Mouse (Mus musculus) liver, embryonic 13.5 days (tissue): Measurements from ENCODE around the gene Chit1. TPM values are rescaled to one million over a fixed set of nuclear protein-coding genes. Genes with fewer than 3 reads are reported as not detected.
A peak's percentile ranks its signal among the peaks of the same experiment; 100 is the strongest.

Experiments used
- ATAC-seq: fragments of 200-750 bp; cut with Nextera tagmentation; 2 replicates; pipeline ENCODE4 v1.8.0; 2017; ENCODE audit warnings: low read depth, mild to moderate bottlenecking, moderate number of reproducible peaks, moderate library complexity
- DNase-seq: peaks from one replicate; pipeline ENCODE4 v3.0.0; 2022
- H3K27ac ChIP-seq: fragments of 300-500 bp; sonication (generic); 2 replicates; pipeline ENCODE4 v1.5.1; 2015; ENCODE audit warnings: moderate library complexity, mild to moderate bottlenecking, inconsistent platforms
- H3K27me3 ChIP-seq: fragments of 300-500 bp; sonication (generic); 2 replicates; pipeline ENCODE4 v1.6.1; 2015; ENCODE audit warnings: mild to moderate bottlenecking, inconsistent platforms
- H3K36me3 ChIP-seq: fragments of 300-500 bp; sonication (generic); 2 replicates; pipeline ENCODE4 v1.6.1; 2015; ENCODE audit warnings: mild to moderate bottlenecking, inconsistent platforms
- H3K4me1 ChIP-seq: fragments of 300-500 bp; sonication (generic); replicated peaks from 2 replicates; pipeline ENCODE4 v1.6.1; 2015; ENCODE audit warnings: inconsistent platforms
- H3K4me2 ChIP-seq: fragments of 300-500 bp; sonication (generic); 2 replicates; pipeline ENCODE4 v1.6.1; 2015; ENCODE audit warnings: inconsistent platforms, mild to moderate bottlenecking, moderate library complexity
- H3K4me3 ChIP-seq: fragments of 300-500 bp; sonication (generic); replicated peaks from 2 replicates; pipeline ENCODE4 v1.5.1; 2015; ENCODE audit warnings: mild to moderate bottlenecking, inconsistent platforms
- H3K9ac ChIP-seq: fragments of 300-500 bp; sonication (generic); 2 replicates; pipeline ENCODE4 v1.6.1; 2015; ENCODE audit warnings: mild to moderate bottlenecking, inconsistent platforms
- H3K9me3 ChIP-seq: fragments of 300-500 bp; sonication (generic); replicated peaks from 2 replicates; pipeline ENCODE4 v1.6.1; 2016; ENCODE audit warnings: inconsistent platforms
- WGBS: fragments of 180-500 bp; shearing (Covaris S2); methylation state at CpG from one replicate; pipeline ENCODE4 v1.1.7; 2015; ENCODE audit not compliant: insufficient replicate concordance; 5-methylcytosine and 5-hydroxymethylcytosine counted together
- polyA plus RNA-seq: library from polyadenylated mRNA; unstranded; fragments of >200 nt; fragmentation: Nextera tagmentation; extraction: Ambion mirVana; gene quantifications from 2 replicates; pipeline ENCODE4 v1.2.1, GENCODE M21; 2015

The Chit1 gene
- polyA plus RNA-seq, 1 experiment from 2014 or later, result 0.12 TPM

DNA sequence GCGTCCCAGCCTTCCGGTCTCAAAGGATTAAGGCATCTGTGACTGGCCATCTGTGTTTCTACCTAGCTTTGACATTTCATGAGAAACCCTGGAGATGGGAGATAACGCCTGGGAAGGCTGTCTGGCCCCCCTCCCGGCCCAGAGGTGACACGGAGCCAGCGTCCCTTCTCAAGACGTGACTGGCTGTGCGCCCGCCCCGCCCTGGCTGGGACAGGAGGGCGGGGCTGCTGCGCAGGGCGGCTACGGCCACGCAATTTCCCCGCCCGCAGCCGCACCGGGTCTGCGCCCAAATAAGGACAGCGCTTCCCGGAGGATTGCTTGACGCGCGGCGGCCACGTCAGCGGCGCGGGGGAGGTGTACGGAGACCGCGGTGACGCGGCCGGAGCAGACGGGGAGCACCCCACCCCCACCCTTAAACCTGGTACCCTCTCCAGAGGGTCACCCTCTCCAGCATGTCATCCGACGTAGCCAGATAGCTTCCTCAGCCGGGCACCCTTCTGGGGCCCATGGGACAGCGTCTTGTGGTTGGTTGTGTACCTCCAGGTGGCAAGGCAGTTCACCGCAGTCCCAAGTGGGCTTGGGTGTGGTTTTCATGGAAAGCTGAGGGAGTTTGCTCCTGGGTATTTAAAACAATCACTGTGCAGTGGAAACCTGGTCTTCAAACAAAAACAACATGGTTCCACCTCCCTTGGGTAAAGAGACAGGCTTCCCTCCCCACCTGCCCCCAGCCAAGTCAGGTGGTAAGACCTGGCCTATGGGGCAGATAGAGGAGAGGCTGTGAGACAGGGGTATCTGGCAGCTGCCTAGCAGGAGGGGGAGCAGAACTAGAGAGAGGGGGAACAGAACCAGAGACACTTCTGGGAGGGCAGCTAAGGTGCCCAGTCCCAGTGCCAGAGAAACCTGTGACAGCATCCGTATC, 17.9 kb upstream of the Chit1 start:
- Histone ChIP-seq H3K4me1 (peaks cover 90% of the 10 kb centered on the region), H3K27ac (peak overlapping the region; percentile 97), H3K27me3 (peaks cover 3% of the 10 kb centered on the region; the same call in 1 of the 2 replicates), H3K4me3 (peak overlapping the region; percentile 67), H3K4me2 (peak overlapping the region; percentile 93), H3K9me3 (no peaks in the 10 kb centered on the region), H3K36me3 (no peaks in the 10 kb centered on the region), H3K9ac (peak overlapping the region; percentile 85)
- 1% methylated on average over 43 of the region's 43 CpGs for WGBS
- DNase-seq, result peak; percentile 94
- peak; percentile 96 for ATAC-seq

DNA sequence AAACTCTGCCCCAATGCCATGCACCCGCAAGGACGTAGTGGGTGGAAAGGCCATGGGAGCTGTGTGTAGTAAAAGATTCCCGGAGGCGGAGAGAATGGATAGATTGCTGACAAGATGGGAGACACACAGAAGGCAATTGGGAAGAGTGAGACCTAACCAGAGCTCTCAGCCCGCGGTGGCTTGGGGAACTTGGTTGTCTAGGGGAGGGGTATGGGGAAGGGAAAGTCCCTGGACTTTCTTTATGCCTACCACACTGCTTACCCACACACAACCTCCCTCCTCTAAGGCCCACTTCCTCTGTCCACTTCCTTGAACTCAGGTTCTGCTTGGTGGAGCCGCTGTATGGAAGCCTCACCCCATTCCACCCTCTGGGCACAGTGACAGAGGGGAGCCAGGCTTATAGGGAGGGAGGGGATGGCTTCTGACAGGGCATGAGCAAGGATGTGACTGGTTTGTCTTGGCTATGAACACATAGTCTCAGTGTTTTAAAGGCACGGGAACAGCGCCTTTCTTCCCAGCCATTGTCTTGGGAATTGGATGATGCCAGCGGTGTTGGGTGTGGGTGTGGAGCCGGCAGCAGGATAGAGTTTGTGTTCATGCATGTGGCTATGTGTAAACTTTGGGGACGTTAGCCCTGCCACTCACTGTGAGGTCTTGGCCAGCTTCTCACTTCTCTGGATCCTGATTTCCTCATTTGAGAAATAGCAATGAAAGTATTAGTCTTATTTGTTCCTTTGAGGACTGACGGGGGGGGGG, 17.1 kb upstream of the Chit1 start:
- Histone ChIP-seq H3K4me2 (peak overlapping the region; percentile 93), H3K27ac (peak overlapping the region; percentile 97), H3K36me3 (no peaks in the 10 kb centered on the region), H3K9ac (peak overlapping the region; percentile 85), H3K27me3 (peaks cover 3% of the 10 kb centered on the region; the same call in 1 of the 2 replicates), H3K4me3 (peak overlapping the region; percentile 67), H3K4me1 (peaks cover 90% of the 10 kb centered on the region), H3K9me3 (no peaks in the 10 kb centered on the region)
- ATAC-seq, result no peak
- WGBS, result 45% methylated on average over 13 of the region's 13 CpGs
- no peak for DNase-seq

DNA sequence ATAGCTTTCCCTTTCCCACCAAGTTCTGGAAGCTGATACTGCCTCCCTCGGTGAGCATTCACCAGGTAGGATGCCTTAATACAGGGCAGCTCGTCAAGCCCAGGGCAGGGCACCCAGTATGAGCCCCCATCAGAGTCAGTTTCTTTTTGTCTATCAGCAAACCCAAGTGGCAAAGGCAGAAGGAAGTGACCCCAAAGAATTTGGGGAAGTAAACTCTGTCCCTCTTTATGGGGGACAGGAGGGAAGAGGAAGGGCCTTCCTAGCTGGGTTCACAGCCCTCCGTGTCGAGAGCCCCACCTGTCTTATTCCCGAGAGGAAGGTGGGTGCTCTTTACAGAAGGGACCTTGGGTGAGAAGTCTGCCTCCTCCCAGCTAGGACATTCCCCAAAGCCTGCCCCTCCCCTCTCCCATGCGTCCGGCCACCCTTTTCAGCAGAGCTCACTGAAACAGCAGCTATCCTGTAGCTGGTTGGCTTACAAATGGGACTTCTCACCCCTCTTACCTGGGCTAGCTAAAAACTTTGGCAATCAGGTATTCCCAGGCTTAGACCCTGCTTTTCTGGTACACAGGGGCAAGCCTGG, 15.9 kb upstream of the Chit1 start:
- Histone ChIP-seq H3K4me2 (0 out of 2 replicates have a peak overlapping the region, but pooled peaks have one; percentile 1), H3K4me1 (peaks cover 93% of the 10 kb centered on the region), H3K9ac (peak overlapping the region; percentile 79), H3K27ac (peak overlapping the region; percentile 97), H3K36me3 (no peaks in the 10 kb centered on the region), H3K4me3 (no peak overlapping the region), H3K9me3 (no peaks in the 10 kb centered on the region), H3K27me3 (peaks cover 3% of the 10 kb centered on the region; the same call in 1 of the 2 replicates)
- no peak for ATAC-seq
- WGBS, result 37% methylated on average over 7 of the region's 7 CpGs
- no peak for DNase-seq

DNA sequence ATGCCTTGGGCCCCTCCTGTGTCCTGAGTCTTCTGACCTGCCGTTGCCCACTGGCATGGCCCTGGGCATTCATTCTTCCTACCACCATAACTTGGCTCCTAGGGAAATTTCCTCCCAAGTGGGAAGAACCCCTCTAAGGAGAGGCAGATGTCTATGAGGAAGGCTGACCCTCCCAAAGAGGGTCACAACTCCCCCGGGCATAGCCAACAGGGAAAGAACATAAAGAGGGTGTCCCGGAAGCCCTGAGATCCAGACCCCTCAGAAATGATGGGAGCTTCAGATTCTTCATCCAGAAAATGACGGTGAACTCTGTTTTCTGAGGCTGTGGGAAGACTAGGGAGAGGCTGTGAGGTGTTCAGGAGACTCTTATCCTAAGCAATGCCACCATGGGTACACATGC, 15.3 kb upstream of the Chit1 start:
- Histone ChIP-seq H3K4me1 (peaks cover 94% of the 10 kb centered on the region), H3K9ac (peak overlapping the region; percentile 79), H3K9me3 (no peaks in the 10 kb centered on the region), H3K4me2 (no peak overlapping the region), H3K27ac (peak overlapping the region; percentile 98), H3K4me3 (no peak overlapping the region), H3K27me3 (peaks cover 3% of the 10 kb centered on the region; the same call in 1 of the 2 replicates), H3K36me3 (no peaks in the 10 kb centered on the region)
- WGBS, result 77% methylated on average over 4 of the region's 4 CpGs
- DNase-seq (no peak), ATAC-seq (no peak)

DNA sequence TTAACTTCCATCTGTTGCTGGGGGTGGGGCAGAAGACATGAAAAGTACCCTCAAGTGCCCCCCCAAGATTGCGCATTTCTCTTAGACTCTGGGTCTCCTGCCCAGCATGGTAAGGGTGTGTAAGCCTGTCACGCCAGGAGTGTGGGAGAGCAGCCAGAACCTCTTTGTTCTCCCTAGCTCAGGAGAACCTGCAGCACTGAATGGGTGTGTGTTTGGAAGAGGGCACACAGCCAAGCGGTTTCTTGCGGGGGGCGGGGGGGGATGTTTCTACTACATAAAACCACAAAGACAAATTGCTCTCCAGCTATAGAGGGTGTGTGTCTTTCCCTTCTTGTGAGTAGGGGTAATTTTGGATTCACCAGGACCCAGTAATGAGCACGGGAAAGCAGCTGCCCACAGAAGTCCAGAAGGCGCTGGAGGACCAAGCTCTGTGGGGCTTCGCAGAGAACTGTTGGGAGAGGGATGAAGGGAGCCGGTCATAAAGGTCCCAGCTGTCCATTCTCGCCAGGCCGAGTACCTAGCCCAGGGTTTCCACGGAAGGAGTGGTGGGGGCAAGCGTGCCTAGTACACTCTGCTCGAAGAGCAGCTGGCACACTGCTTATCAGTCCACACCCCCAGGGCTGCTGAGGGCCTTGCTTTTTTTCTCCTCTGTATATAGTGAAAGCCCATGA, 14.6 kb upstream of the Chit1 start:
- Histone ChIP-seq H3K4me3 (no peak overlapping the region), H3K9ac (peak overlapping the region; percentile 79), H3K4me1 (peaks cover 93% of the 10 kb centered on the region), H3K27me3 (peaks cover 3% of the 10 kb centered on the region; the same call in 1 of the 2 replicates), H3K9me3 (no peaks in the 10 kb centered on the region), H3K27ac (peak overlapping the region; percentile 98), H3K36me3 (no peaks in the 10 kb centered on the region), H3K4me2 (peak overlapping the region; percentile 31)
- ATAC-seq (no peak), DNase-seq (no peak)
- WGBS, result 58% methylated on average over 14 of the region's 14 CpGs

DNA sequence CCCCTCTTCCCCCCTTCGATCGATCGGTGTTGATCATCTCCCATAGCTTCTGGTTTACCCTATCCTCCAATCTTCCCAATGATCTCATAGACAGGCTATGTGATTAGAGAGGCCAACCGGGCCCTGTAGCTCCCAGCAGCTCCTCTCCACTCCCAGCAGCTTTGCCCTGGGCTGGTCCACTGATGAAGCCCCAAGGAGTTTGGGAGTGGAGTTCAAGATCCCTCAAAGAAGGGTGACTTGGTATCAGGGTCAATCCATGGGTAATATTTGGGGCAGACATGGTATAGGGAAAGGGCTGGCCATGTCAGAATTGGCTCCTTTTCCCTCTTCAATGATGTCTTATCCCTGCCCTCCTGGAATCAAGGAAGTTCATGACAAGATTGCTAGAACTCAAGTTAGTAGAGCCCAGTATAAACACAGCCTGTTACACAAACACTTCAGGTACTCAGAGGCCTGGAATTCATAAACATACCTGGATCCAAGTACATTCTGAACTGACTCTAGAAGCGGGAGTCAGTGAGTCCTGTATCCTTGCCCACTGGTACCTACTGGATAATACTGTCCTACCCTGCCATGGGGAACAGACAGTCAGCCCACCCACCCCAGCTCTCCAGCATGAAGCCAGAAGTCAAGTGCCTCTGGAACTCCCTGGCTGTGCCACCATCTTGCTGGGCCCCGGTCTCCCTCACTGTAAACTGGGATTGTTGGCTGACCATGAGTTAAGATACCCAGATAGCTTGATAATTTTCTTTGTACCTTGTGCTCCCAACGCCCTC, 13.8 kb upstream of the Chit1 start:
- H3K9me3 ChIP-seq, result no peaks in the 10 kb centered on the region
- H3K4me1 ChIP-seq, result peaks cover 89% of the 10 kb centered on the region
- H3K27ac ChIP-seq, result peak overlapping the region; percentile 98
- H3K27me3 ChIP-seq, result peaks cover 3% of the 10 kb centered on the region; the same call in 1 of the 2 replicates
- H3K9ac ChIP-seq, result peak overlapping the region; percentile 79
- no peak overlapping the region for H3K4me3 ChIP-seq
- no peaks in the 10 kb centered on the region for H3K36me3 ChIP-seq
- no peak for DNase-seq
- 82% methylated on average over 7 of the region's 7 CpGs for WGBS
- H3K4me2 ChIP-seq, result peak overlapping the region; percentile 76
- no peak for ATAC-seq

DNA sequence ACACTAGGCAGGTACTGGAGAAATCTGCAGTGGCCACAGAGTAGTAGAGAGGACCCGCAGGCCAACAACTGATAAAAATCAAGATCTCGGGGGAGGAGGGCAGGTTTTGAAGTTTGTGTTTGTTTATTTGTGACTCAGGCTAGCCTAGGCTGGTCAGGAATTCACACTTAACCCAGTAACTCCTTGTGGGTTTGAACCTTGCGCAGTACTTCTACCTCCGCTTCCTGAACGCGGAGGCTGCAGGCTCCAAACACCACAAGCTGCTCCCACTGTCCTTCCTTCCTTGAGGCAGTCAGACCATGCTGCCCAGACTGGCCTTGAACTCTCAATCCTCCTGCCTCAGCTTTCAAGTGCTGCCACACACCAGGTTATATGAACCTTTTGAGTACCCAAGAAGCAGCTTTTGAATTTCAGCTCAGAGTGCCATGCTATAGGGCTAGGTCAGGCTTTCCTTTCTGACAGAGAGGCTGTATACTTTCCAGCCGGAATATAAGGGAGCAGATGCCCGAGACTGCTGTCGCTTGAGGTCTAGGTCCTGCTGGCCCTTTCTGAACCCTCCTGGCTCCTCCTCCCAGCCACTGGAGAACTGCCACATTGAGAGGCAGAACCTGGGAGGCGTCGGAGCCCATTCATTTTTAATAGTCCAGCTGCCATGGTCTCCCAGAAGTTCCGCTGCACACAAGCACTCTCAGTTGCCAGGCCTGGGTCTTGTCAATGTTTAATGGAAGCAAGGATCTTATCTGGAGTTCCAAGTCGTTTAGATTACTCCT, 12.9 kb upstream of the Chit1 start:
- H3K4me1 ChIP-seq, result peaks cover 83% of the 10 kb centered on the region
- no peaks in the 10 kb centered on the region for H3K9me3 ChIP-seq
- H3K9ac ChIP-seq, result peak overlapping the region; percentile 79
- H3K27ac ChIP-seq, result peak overlapping the region; percentile 98
- peak overlapping the region; percentile 66 for H3K4me3 ChIP-seq
- ATAC-seq (no peak), DNase-seq (no peak)
- H3K36me3 ChIP-seq, result no peaks in the 10 kb centered on the region
- H3K27me3 ChIP-seq, result peaks cover 3% of the 10 kb centered on the region; the same call in 1 of the 2 replicates
- H3K4me2 ChIP-seq, result peak overlapping the region; percentile 76
- 54% methylated on average over 13 of the region's 13 CpGs for WGBS

DNA sequence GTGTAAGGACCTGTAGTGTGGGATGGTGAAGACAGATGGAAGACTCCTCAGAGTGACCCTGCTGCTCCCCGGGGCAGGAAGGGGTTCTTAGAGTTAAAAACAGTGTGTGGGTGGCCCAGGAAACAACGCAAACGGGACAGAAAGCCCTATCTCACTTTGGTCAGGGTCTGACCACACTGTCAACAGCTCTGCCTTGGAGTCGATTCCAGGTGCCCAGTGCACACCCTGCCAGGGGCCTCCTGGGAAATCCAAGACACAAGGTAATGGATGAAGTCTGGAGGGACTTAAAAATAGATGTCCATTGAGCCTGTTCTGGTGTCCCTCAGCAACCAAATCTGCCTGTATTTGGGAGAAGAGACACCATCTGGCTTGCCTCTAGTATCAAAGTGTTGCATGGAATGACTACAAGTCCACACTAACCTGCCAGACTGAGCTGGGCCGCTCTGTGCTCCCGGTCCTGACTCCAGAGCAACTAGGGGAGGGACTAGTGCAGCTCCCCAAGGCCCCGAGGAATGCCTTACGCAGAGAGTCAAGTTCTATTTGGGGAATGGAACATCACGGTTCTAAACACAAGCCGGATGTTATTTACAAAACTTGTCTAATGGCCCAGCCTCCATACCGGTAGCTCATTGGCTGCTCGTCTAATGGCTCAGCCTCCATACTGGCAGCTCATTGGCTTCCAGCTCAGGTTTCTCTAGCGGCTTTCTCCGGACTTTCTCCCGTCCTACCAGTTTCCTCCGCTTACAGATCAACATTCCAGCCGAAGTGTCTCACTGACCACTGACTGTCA, 12.1 kb upstream of the Chit1 start:
- H3K4me1 ChIP-seq, result peaks cover 75% of the 10 kb centered on the region

More for the DNA sequence above, 12.1 kb upstream of the Chit1 start:
- Histone ChIP-seq H3K36me3 (no peaks in the 10 kb centered on the region), H3K4me3 (peak overlapping the region; percentile 66), H3K27ac (peak overlapping the region; percentile 98), H3K9me3 (no peaks in the 10 kb centered on the region), H3K4me2 (peak overlapping the region; percentile 76), H3K27me3 (peaks cover 3% of the 10 kb centered on the region; the same call in 1 of the 2 replicates), H3K9ac (peak overlapping the region; percentile 79)
- ATAC-seq, result peak; percentile 92
- peak; percentile 84 for DNase-seq
- WGBS, result 2% methylated on average over 17 of the region's 17 CpGs
